Mouse (Mus musculus) limb, embryonic 14.5 days (tissue): ENCODE measurements at regions not wholly inside any gene's neighbourhood (a gene's known extent, or its start where the extent isn't known, plus 50 kb on each side); places are given as distances from the start of the nearest gene placed in this dataset.

Experiments used
- ATAC-seq: fragments of 200-750 bp; cut with Nextera tagmentation; 2 replicates; pipeline ENCODE4 v1.8.0; 2017; ENCODE audit warnings: low read depth, moderate number of reproducible peaks, moderate TSS enrichment; ENCODE audit not compliant: low FRiP score
- DNase-seq: peaks from one replicate; pipeline ENCODE4 v3.0.0-alpha.2; 2015; ENCODE audit warnings: low spot score
- H3K27ac ChIP-seq: fragments of 300-500 bp; sonication (generic); replicated peaks from 2 replicates; pipeline ENCODE4 v1.5.1; 2014; ENCODE audit warnings: low read depth, mild to moderate bottlenecking, low read length, moderate library complexity, mixed read lengths
- H3K27me3 ChIP-seq: fragments of 300-500 bp; sonication (generic); 2 replicates; pipeline ENCODE4 v1.6.1; 2014; ENCODE audit warnings: low read length, mixed read lengths; ENCODE audit not compliant: control insufficient read depth, insufficient read depth
- H3K36me3 ChIP-seq: fragments of 300-500 bp; sonication (generic); 2 replicates; pipeline ENCODE4 v1.6.1; 2014; ENCODE audit warnings: mild to moderate bottlenecking, low read length, moderate library complexity, mixed read lengths; ENCODE audit not compliant: control insufficient read depth, insufficient read depth
- H3K4me1 ChIP-seq: fragments of 300-500 bp; sonication (generic); 2 replicates; pipeline ENCODE4 v1.6.1; 2014; ENCODE audit warnings: antibody characterized with exemption, low read length, mixed read lengths; ENCODE audit not compliant: control insufficient read depth, insufficient read depth
- H3K4me2 ChIP-seq: fragments of 300-500 bp; sonication (generic); replicated peaks from 2 replicates; pipeline ENCODE4 v1.6.1; 2014; ENCODE audit warnings: low read depth, mild to moderate bottlenecking, low read length, moderate library complexity; ENCODE audit not compliant: severe bottlenecking
- H3K4me3 ChIP-seq: fragments of 300-500 bp; sonication (generic); replicated peaks from 2 replicates; pipeline ENCODE4 v1.5.1; 2014; ENCODE audit warnings: low read length
- H3K9ac ChIP-seq: fragments of 300-500 bp; sonication (generic); 2 replicates; pipeline ENCODE4 v1.6.1; 2014; ENCODE audit warnings: mild to moderate bottlenecking, low read depth, low read length, moderate library complexity; ENCODE audit not compliant: severe bottlenecking
- H3K9me3 ChIP-seq: fragments of 300-500 bp; sonication (generic); 2 replicates; pipeline ENCODE4 v1.6.1; 2016; ENCODE audit warnings: low read length; ENCODE audit not compliant: control insufficient read depth
- POLR2A ChIP-seq: fragments of 200-500 bp; IDR thresholded peaks from 2 replicates; pipeline ENCODE4 v1.8.0; 2012; ENCODE audit warnings: inconsistent platforms, mild to moderate bottlenecking, moderate library complexity, borderline replicate concordance; ENCODE audit not compliant: insufficient read depth, insufficient read length; ENCODE audit errors: extremely low read depth
- WGBS: fragments of 180-500 bp; shearing (Covaris S2); extraction: QIAGEN DNeasy Blood & Tissue Kit; methylation state at CpG from one replicate; pipeline ENCODE4 v1.1.7; 2014; 5-methylcytosine and 5-hydroxymethylcytosine counted together

GRCm38 (mm10) chr1:186354072-186354471 is 237.0 kb upstream of the Lyplal1 start:
- Histone ChIP-seq H3K9ac (no peak overlapping the region), H3K4me3 (no peak overlapping the region), H3K27ac (no peak overlapping the region), H3K9me3 (peaks cover 4% of the 10 kb centered on the region; the same call in 1 of the 2 replicates), H3K4me1 (0 out of 2 replicates have a peak, but pooled peaks cover under 1% of the 10 kb centered on the region), H3K4me2 (no peak overlapping the region), H3K27me3 (no peaks in the 10 kb centered on the region), H3K36me3 (no peaks in the 10 kb centered on the region)
- no peak for DNase-seq
- TF ChIP-seq POLR2A = no peak
- no peak for ATAC-seq

GRCm38 (mm10) chr1:186350381-186350780 is 233.3 kb upstream of the Lyplal1 start:
- H3K36me3 ChIP-seq = no peaks in the 10 kb centered on the region
- H3K4me1 ChIP-seq = peaks cover 12% of the 10 kb centered on the region; the same call in 1 of the 2 replicates
- no peak for DNase-seq
- no peak for TF ChIP-seq POLR2A
- no peak overlapping the region for H3K27ac ChIP-seq
- H3K27me3 ChIP-seq = no peaks in the 10 kb centered on the region
- ATAC-seq = no peak
- WGBS = 85% methylated on average over 4 of the region's 4 CpGs
- H3K4me3 ChIP-seq = no peak overlapping the region
- H3K9ac ChIP-seq = no peak overlapping the region
- H3K9me3 ChIP-seq = peaks cover 4% of the 10 kb centered on the region; the same call in 1 of the 2 replicates
- H3K4me2 ChIP-seq = no peak overlapping the region

GRCm38 (mm10) chr1:186349966-186350365 is 232.9 kb upstream of the Lyplal1 start:
- TF ChIP-seq POLR2A = no peak
- H3K27ac ChIP-seq = no peak overlapping the region
- DNase-seq = no peak
- peaks cover 12% of the 10 kb centered on the region; the same call in 1 of the 2 replicates for H3K4me1 ChIP-seq
- WGBS = 72% methylated on average over 2 of the region's 2 CpGs
- no peak overlapping the region for H3K4me3 ChIP-seq
- ATAC-seq = no peak
- peaks cover 4% of the 10 kb centered on the region; the same call in 1 of the 2 replicates for H3K9me3 ChIP-seq
- no peaks in the 10 kb centered on the region for H3K27me3 ChIP-seq
- H3K9ac ChIP-seq = no peak overlapping the region
- H3K4me2 ChIP-seq = no peak overlapping the region
- H3K36me3 ChIP-seq = no peaks in the 10 kb centered on the region

- Histone ChIP-seq H3K9me3 (peaks cover 4% of the 10 kb centered on the region; the same call in 1 of the 2 replicates), H3K27ac (no peak overlapping the region), H3K36me3 (no peaks in the 10 kb centered on the region), H3K27me3 (no peaks in the 10 kb centered on the region), H3K4me2 (no peak overlapping the region), H3K4me1 (peaks cover 12% of the 10 kb centered on the region; the same call in 1 of the 2 replicates), H3K9ac (no peak overlapping the region), H3K4me3 (no peak overlapping the region)
- DNase-seq (peak; percentile 43), ATAC-seq (no peak)
- 66% methylated on average over 14 of the region's 14 CpGs for WGBS
- TF ChIP-seq POLR2A = no peak
Observed at GRCm38 (mm10) chr1:186347413-186348147, 230.5 kb upstream of the Lyplal1 start.

GRCm38 (mm10) chr1:186345449-186345848 is 228.3 kb upstream of the Lyplal1 start:
- Histone ChIP-seq H3K36me3 (no peaks in the 10 kb centered on the region), H3K4me1 (peaks cover 12% of the 10 kb centered on the region; the same call in 1 of the 2 replicates), H3K27ac (no peak overlapping the region), H3K9ac (no peak overlapping the region), H3K9me3 (no peaks in the 10 kb centered on the region), H3K4me3 (no peak overlapping the region), H3K4me2 (no peak overlapping the region), H3K27me3 (no peaks in the 10 kb centered on the region)
- TF ChIP-seq POLR2A = no peak
- ATAC-seq = no peak
- WGBS = 91% methylated on average over 6 of the region's 6 CpGs
- DNase-seq = no peak
